Mouse (Mus musculus): ENCODE measurements around the gene Cyyr1.
"Not testable (repeated sequence)": the region's sequence is repeated elsewhere in the genome, so short reads cannot be mapped to it uniquely, and the experiment has no call there.

Gene Cyyr1

DNA sequence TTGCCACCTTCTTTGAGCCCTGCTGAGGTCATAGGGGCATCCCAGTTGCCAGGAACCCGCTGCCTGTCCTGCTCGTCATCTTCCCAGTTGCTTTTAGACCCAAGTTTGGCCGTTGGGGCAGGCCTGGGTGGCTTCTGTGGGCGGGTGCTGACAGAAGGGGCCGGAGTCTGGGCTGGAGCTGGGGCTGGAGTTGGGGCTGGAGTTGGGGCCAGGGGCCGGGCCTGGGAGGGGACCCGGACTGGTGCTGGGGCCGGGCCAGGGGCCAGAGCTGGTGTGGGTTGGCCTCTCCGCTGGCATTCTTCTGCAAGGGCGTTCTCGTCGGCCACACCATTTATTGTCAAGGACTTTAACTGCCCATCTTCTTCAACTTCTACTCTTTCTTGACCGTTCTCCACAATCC, at the start of gene Cyyr1:
Gene Cyyr1 (minus strand): TSS at position 101 of the 400 bp plus-strand sequence.
- not testable (repeated sequence) for DNase-seq (ENCODE audit: inconsistent age in 2 of 2, low spot score in 1 of 2)

GRCm38 (mm10) chr16:85588844-85589243, 35.6 kb upstream of the Cyyr1 start:
- DNase-seq (ENCODE audit: inconsistent age in 2 of 2, low spot score in 1 of 2) = no peak

- DNase-seq (ENCODE audit: inconsistent age in 2 of 2, low spot score in 1 of 2) = no peak
These were observed 34.5 kb upstream of the Cyyr1 start for GRCm38 (mm10) chr16:85587573-85588226.

- no peak for DNase-seq (ENCODE audit: inconsistent age in 2 of 2, low spot score in 1 of 2)
These were observed 13.3 kb upstream of the Cyyr1 start for GRCm38 (mm10) chr16:85566474-85566873.

GRCm38 (mm10) chr16:85553838-85554237, 641 bp upstream of the Cyyr1 start:
- no peak for DNase-seq (ENCODE audit: inconsistent age in 2 of 2, low spot score in 1 of 2)

GRCm38 (mm10) chr16:85551976-85552375, 1.2 kb downstream of the Cyyr1 start:
- DNase-seq (ENCODE audit: inconsistent age in 2 of 2, low spot score in 1 of 2) = not testable (repeated sequence)

- peak; percentile 36 to 63 for DNase-seq (ENCODE audit: inconsistent age in 2 of 2, low spot score in 1 of 2)
These were observed 3.1 kb downstream of the Cyyr1 start for GRCm38 (mm10) chr16:85549971-85550567.

GRCm38 (mm10) chr16:85546519-85546918, 6.7 kb downstream of the Cyyr1 start:
- peak; percentile 20 to 66 for DNase-seq (ENCODE audit: inconsistent age in 2 of 2, low spot score in 1 of 2)

DNA sequence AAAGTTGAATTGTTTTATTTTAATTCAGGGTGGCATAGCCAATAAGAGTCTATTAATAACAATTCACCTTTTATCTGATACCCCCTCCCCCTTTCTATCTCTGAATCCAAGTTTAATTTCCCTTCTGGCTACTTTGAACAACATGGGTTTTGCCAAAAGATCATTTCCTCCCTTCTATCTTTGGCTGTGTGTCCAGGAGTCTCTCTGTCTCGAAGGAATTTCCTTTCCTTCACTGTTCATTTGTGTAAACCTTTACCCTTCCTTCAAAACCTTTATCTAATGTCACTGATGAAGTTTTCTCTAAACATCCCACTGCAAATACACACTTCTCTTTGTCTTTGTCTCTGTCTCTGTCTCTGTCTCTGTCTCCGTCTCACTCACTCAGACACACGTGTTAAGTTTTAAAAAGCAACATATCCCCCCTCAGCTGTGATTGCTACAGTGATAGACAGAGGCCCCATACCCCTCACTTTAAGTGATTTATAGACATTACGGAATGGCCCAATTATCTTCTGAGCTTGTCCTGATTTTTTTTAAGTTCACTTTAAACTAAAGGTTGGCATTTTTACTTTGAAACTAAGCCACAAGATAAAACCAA, 11.4 kb downstream of the Cyyr1 start:
- DNase-seq (ENCODE audit: inconsistent age in 2 of 2, low spot score in 1 of 2) = no peak

GRCm38 (mm10) chr16:85541023-85541422, 12.2 kb downstream of the Cyyr1 start:
- DNase-seq (ENCODE audit: inconsistent age in 2 of 2, low spot score in 1 of 2) = no peak

- peak in 1 of 2 experiments; percentile 53 for DNase-seq (ENCODE audit: inconsistent age in 2 of 2, low spot score in 1 of 2)
These were observed 14.8 kb downstream of the Cyyr1 start for GRCm38 (mm10) chr16:85538367-85538766.

DNA sequence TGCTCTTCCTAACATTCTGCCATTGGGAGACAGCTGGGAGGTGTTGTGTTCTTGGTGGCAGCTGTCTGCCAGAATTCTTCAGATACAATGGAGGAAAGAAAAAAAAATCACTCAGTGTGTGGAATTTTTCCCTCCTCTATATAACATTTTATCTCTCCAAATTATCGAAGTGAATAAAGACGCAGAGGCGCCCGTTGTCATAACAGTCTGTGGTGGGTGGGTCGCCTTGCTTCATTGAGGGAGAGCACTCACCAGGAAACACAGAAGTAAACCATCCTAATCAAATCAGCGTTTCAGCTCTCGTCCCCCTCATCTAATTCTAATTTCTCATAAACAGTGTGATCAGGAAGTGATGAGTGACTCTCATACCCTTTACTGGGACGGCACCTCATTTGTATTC, 17.1 kb downstream of the Cyyr1 start:
- DNase-seq (ENCODE audit: inconsistent age in 2 of 2, low spot score in 1 of 2) = peak in 1 of 2 experiments; percentile 15

DNA sequence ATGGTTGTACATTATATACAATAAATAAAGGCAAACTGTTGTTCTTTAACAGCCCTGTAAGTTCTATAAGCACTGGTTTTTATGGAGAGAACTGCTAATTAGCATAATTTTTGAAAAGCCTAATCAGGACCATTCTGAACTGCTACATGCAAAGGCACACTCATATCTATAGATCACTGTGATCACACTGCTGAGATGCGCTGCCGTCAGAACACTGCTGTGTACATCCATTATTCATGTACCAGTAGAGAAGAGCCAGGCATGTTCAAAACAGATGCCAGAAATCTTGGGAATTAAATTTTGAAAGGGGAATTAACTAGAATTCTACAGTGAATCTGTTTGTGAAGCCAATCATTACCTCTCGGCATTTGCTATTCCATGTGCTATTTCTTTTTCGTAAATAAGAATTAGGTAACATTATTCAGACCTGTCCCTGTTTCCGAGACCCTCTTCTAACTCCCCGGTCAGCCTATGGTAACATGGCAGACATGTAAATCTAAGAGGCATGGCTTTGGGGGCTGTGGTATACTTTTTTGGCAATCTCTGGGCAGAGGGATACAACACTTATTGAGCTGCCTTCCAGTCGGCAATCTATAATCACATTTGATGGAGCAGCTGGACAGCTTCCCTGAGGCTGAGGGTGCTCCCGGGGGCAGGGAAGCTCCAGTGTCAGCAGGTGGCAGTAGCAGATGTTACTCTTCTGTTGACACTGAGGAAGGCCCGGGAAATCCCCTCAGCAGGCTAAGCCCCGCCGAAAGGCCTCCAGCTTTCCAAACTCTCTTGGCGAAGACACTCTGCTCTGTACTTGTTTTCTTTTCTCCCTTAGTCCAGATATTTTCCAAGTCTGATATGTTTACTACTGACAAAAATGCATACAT, 25.2 kb downstream of the Cyyr1 start:
- DNase-seq (ENCODE audit: inconsistent age in 2 of 2, low spot score in 1 of 2) = peak; percentile 25 to 62

DNA sequence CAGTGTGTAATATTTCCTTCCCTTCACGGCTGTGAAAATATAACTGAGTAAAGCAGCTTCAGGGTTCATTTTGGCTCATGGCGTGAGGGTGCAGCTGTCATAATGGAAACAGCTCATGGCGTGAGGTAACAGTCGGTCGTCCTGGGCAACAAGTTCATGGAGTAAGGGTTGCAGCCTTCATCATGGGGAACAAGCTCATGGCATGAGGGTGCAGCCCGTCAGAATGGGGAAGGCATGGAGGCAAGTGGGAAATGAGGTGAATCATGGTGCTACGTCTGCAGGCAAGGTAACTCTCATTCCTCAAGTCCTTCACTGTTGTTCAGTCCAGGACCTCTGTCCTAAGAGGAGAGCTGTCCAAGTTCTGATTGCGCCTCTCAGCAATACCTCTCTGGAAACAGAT, 28.6 kb downstream of the Cyyr1 start:
- no peak for DNase-seq (ENCODE audit: inconsistent age in 2 of 2, low spot score in 1 of 2)

- no peak for DNase-seq (ENCODE audit: inconsistent age in 2 of 2, low spot score in 1 of 2)
These were observed 45.9 kb downstream of the Cyyr1 start for GRCm38 (mm10) chr16:85507264-85507663.

DNA sequence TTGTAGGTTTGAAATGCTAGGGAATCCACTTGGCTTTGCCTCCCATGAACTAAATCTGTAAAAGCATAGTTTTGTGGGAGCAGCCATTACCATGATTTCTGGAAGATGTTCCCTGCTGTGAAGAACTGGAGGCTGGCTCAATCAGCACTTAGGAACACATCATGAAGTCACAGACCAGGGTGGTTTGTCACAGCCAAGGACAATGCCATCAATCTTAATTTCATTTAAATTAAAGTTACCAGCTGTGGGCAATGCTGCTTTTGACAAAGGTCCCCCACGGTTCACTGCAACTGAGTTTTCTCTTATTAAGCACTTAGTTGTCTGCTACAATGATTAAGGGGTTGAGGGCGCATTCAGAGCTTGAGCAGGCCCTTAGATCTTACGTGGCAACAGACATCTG, 48.1 kb downstream of the Cyyr1 start:
- no peak for DNase-seq (ENCODE audit: inconsistent age in 2 of 2, low spot score in 1 of 2)

DNA sequence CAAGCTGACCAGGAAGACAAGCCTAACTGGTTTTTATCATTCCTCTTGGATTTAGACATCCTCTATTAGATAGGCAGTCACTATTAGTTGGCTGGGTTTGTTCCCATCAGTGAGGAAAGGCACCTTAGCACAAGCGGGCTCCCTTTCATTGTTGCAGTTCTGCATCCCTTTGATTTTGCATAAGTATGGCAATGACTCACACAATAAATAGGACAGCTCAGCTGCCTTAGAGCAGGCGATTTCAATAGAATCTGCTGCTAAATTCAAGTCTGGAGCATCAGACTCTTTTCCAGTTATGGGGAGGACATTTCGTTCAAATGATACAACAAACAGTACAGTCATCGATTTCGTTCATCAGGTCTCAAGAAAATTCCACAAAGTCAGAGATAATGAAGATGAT, 49.8 kb downstream of the Cyyr1 start:
- no peak for DNase-seq (ENCODE audit: inconsistent age in 2 of 2, low spot score in 1 of 2)

- no peak for DNase-seq (ENCODE audit: inconsistent age in 2 of 2, low spot score in 1 of 2)
These were observed 57.4 kb downstream of the Cyyr1 start for GRCm38 (mm10) chr16:85495837-85496236.

DNA sequence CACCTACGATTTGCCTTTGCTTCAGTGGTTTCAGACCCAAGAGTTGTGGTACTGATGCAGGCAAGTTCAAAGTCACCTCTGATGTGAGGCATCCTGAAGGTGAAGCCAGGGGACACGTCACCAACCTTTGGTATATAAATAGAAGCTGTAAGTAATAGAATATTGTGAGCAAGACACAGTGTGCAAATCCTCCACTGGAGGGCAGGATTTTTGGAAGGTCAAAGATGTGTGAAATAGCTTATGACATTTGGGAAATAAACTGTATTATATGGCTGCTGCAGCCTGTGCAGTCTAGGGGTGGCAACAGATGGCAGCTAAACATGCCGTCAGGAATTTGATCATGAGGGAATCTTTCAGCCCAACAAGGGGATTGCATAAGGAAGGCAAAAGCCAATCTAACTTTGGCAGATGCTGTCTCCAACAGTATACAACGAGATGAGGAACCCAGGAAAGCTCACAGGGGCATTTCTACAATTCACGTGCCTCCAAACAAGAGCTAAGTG, 65.0 kb downstream of the Cyyr1 start:
- DNase-seq (ENCODE audit: inconsistent age in 2 of 2, low spot score in 1 of 2) = peak in 1 of 2 experiments; percentile 39

- DNase-seq (ENCODE audit: inconsistent age in 2 of 2, low spot score in 1 of 2) = no peak
These were observed 65.9 kb downstream of the Cyyr1 start for GRCm38 (mm10) chr16:85487266-85487665.

- no peak for DNase-seq (ENCODE audit: inconsistent age in 2 of 2, low spot score in 1 of 2)
These were observed 68.6 kb downstream of the Cyyr1 start for GRCm38 (mm10) chr16:85484557-85484956.
